Mouse (Mus musculus) neural tube, embryonic 15.5 days (tissue): ENCODE measurements at regions not wholly inside any gene's neighbourhood (a gene's known extent, or its start where the extent isn't known, plus 50 kb on each side); places are given as distances from the start of the nearest gene placed in this dataset.
"Not testable (repeated sequence)": the region's sequence is repeated elsewhere in the genome, so short reads cannot be mapped to it uniquely, and the experiment has no call there.

Source experiments
- ATAC-seq: fragments of 200-750 bp; cut with Nextera tagmentation; 2 replicates; pipeline ENCODE4 v1.8.0; 2017; ENCODE audit warnings: mild to moderate bottlenecking, moderate TSS enrichment, moderate library complexity; ENCODE audit not compliant: low FRiP score
- H3K27ac ChIP-seq: fragments of 300-500 bp; sonication (generic); replicated peaks from 2 replicates; pipeline ENCODE4 v1.5.1; 2015; ENCODE audit warnings: mild to moderate bottlenecking, inconsistent platforms
- H3K27me3 ChIP-seq: fragments of 300-500 bp; sonication (generic); replicated peaks from 2 replicates; pipeline ENCODE4 v1.6.1; 2015; ENCODE audit warnings: inconsistent platforms
- H3K36me3 ChIP-seq: fragments of 300-500 bp; sonication (generic); 2 replicates; pipeline ENCODE4 v1.6.1; 2015; ENCODE audit warnings: inconsistent platforms
- H3K4me1 ChIP-seq: fragments of 300-500 bp; sonication (generic); 2 replicates; pipeline ENCODE4 v1.6.1; 2015; ENCODE audit warnings: inconsistent platforms
- H3K4me2 ChIP-seq: fragments of 300-500 bp; sonication (generic); 2 replicates; pipeline ENCODE4 v1.6.1; 2015; ENCODE audit warnings: inconsistent platforms, mild to moderate bottlenecking, moderate library complexity
- H3K4me3 ChIP-seq: fragments of 300-500 bp; sonication (generic); replicated peaks from 2 replicates; pipeline ENCODE4 v1.5.1; 2015; ENCODE audit warnings: mild to moderate bottlenecking, inconsistent platforms
- H3K9ac ChIP-seq: fragments of 300-500 bp; sonication (generic); replicated peaks from 2 replicates; pipeline ENCODE4 v1.6.1; 2015; ENCODE audit warnings: mild to moderate bottlenecking, inconsistent platforms
- H3K9me3 ChIP-seq: fragments of 300-500 bp; sonication (generic); replicated peaks from 2 replicates; pipeline ENCODE4 v1.6.1; 2016; ENCODE audit warnings: inconsistent platforms
- WGBS: fragments of 180-500 bp; shearing (Covaris S2); methylation state at CpG from one replicate; pipeline ENCODE4 v1.1.7; 2015; ENCODE audit warnings: mixed read lengths; 5-methylcytosine and 5-hydroxymethylcytosine counted together

DNA sequence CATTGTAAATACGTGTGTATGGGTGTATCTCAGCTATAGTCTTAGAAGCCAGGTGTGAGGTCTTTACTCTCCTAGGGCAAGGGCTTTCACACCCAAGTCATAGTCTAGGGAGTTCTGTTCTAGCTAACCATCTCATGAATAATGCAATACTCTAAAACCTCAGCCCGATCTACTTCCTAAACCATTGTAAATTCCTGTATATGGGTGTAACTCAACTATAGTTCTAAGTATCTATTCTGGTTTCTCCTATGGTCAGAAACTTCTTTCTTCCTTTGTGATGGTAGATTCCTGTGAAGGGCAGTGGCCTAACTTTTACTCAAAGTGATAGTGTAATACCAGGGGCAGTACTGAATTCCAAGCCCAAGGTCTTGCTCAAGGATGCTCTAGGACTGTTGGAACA is 58.7 kb upstream of the Srd5a3 start:
- H3K4me3 ChIP-seq, H3K4me2 ChIP-seq, ATAC-seq, H3K9ac ChIP-seq, H3K27me3 ChIP-seq, H3K9me3 ChIP-seq, H3K27ac ChIP-seq, H3K4me1 ChIP-seq, H3K36me3 ChIP-seq: not testable (repeated sequence)
- WGBS: 83% methylated on average over 2 of the region's 2 CpGs

DNA sequence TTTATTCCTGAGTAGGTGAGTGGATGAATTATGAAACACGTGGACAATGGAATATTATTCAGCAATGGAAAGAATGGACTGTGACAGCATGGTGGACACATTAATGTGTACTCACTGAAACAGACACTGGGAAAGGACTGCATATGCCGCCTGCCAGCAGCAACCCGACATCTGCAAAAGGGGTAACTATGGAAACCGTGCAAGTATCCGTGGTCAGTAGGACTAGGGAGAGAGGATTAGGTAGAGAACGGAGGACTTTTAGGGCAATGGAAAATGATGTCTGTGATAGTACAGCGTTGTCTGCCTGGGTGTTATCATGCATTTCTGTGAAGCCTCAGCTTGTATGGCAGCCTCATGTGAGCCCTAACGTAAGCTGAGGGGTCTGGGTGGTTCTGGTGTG is 59.6 kb upstream of the Srd5a3 start:
- Histone ChIP-seq H3K36me3 (no peaks in the 10 kb centered on the region), H3K4me2 (no peak overlapping the region), H3K27me3 (no peaks in the 10 kb centered on the region), H3K9me3 (no peaks in the 10 kb centered on the region), H3K4me3 (no peak overlapping the region), H3K27ac (no peak overlapping the region), H3K4me1 (peaks cover 3% of the 10 kb centered on the region; the same call in 1 of the 2 replicates), H3K9ac (no peak overlapping the region)
- no peak for ATAC-seq
- 56% methylated on average over 8 of the region's 8 CpGs for WGBS

DNA sequence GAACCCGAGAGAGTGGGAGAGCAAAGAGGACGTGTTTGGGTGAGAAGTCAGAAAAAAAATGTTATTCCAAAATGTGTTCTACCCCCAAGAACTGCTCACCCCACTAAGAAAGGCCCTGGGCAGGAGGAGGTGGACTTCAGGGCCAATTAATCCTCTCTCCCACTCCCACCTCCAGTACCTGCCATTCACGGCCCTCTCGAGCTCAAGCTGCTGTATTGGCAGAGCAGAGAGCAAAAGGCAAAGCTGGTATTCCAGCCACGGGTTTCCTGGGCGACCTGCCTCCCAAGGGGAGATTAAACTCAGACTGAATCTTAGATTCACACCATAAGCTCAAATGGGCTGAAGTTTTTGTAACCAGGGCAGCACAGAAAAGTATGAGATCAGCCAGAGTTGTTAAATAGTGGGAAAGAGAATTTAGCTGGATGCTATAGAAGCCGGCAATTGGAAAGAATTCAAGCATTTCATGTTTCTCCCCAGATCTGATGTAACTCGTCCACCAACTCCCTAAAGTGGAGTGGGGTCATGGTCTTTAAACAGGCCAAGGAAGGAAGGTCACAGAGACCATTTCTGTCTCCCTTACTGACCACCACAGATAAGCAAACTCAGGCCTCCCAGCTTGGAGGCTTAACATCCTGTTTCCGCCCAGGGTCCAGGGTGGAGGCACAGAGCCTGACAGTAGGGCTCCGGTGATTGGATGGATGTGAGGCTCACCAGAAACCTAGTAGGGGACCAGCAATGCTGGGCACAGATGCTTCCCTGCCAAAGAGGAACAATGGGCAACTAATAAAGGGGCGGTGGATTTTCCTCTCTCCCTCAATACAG is 60.7 kb upstream of the Srd5a3 start:
- no peak overlapping the region for H3K9ac ChIP-seq
- no peaks in the 10 kb centered on the region for H3K27me3 ChIP-seq
- no peak overlapping the region for H3K4me3 ChIP-seq
- H3K4me1 ChIP-seq: peaks cover 6% of the 10 kb centered on the region; the same call in 1 of the 2 replicates
- WGBS: 74% methylated on average over 11 of the region's 11 CpGs
- H3K9me3 ChIP-seq: no peaks in the 10 kb centered on the region
- peak overlapping the region; percentile 42 for H3K27ac ChIP-seq
- H3K36me3 ChIP-seq: no peaks in the 10 kb centered on the region
- ATAC-seq: no peak
- no peak overlapping the region for H3K4me2 ChIP-seq

DNA sequence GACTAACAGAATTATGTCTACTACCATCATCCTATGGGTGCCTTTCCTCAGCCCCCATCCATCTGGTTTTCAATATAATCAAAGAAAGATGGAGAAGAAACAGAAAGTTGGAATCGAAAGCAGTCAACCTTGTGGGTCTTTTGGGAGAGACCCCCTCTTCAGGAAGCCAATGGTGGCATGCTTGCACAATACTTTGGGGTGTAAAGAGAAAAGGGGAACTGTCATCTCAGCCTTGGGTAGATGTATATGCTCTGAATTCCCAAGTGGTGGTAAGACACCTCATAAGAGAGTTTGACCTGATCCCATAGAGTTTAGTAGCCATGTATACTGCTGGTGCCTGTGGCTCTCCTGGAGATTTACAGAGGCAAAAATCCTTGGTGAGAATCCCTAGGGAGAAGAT is 61.6 kb upstream of the Srd5a3 start:
- H3K4me3 ChIP-seq: no peak overlapping the region
- H3K9me3 ChIP-seq: no peaks in the 10 kb centered on the region
- H3K36me3 ChIP-seq: no peaks in the 10 kb centered on the region
- 97% methylated on average over 1 of the region's 1 CpGs for WGBS
- no peak for ATAC-seq
- H3K27ac ChIP-seq: no peak overlapping the region
- H3K9ac ChIP-seq: no peak overlapping the region
- H3K4me2 ChIP-seq: no peak overlapping the region
- H3K4me1 ChIP-seq: peaks cover 6% of the 10 kb centered on the region; the same call in 1 of the 2 replicates
- H3K27me3 ChIP-seq: no peaks in the 10 kb centered on the region

DNA sequence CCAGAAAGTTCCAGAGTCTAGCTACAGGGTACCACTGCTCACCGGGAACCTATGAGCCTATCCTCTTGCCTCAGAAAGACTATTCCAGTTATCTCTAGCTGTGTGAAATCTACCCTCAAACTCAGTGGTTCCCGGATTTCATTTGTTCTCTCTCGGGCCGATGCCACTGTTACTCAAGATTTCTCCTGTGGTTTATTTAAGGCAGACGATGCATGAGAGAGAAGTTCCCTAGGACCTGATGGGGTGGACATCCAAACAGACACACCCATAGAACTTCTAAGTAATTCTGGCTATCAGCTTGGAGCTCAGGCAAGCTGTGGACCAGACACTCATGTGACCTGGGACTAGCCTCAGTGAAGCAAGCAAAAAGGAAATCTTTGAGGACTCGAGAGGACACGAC is 63.8 kb upstream of the Srd5a3 start:
- Histone ChIP-seq H3K36me3 (no peaks in the 10 kb centered on the region), H3K27me3 (no peaks in the 10 kb centered on the region), H3K9ac (no peak overlapping the region), H3K4me1 (peaks cover 6% of the 10 kb centered on the region; the same call in 1 of the 2 replicates), H3K4me3 (no peak overlapping the region), H3K4me2 (no peak overlapping the region), H3K9me3 (no peaks in the 10 kb centered on the region), H3K27ac (no peak overlapping the region)
- 92% methylated on average over 7 of the region's 7 CpGs for WGBS
- no peak for ATAC-seq

DNA sequence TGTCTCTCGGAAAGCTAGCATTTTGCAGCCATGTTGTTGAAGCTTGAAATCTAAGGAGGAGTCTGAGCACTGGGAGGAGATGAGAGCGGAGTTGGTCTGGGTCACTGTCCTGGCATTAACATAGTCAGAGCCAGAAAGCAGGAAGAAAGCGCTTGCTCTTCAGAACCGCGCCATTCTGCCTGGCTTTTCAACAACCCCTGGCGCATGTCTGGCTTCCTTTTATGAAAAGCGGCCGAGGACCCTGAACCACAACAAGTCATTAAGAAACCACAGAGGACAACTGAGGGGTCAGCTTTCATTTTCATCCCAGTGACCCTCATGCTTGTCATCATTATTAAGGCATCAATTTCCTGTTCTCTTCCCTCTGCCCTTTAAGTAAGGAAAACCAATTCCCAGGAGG is 64.7 kb upstream of the Srd5a3 start:
- Histone ChIP-seq H3K9ac (no peak overlapping the region), H3K4me2 (peak overlapping the region; percentile 38), H3K4me1 (peaks cover 6% of the 10 kb centered on the region; the same call in 1 of the 2 replicates), H3K27me3 (no peaks in the 10 kb centered on the region), H3K4me3 (no peak overlapping the region), H3K9me3 (no peaks in the 10 kb centered on the region), H3K27ac (no peak overlapping the region), H3K36me3 (no peaks in the 10 kb centered on the region)
- no peak for ATAC-seq
- 19% methylated on average over 8 of the region's 8 CpGs for WGBS

DNA sequence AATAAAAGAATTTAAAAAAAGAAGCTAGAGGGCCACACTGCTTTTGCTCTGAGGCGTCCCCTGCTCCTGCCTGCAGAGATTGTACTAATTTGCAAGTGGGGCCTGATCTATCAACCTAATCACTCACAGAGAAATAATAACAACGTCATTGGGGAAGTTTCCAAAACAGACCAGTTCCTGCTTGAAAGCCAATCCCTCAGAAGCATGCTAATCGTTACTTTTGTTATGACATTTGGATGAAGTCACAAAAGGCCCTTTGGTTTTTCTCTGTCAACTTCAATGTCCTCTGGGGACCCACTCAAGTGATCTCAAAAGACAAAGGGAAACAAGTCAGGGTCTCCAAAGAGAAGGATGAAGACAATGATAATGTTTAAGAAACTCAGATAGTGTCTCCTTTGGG is 72.2 kb upstream of the Srd5a3 start:
- Histone ChIP-seq H3K27ac (no peak overlapping the region), H3K4me1 (no peaks in the 10 kb centered on the region), H3K36me3 (no peaks in the 10 kb centered on the region), H3K4me3 (no peak overlapping the region), H3K9me3 (no peaks in the 10 kb centered on the region), H3K9ac (no peak overlapping the region), H3K4me2 (no peak overlapping the region), H3K27me3 (no peaks in the 10 kb centered on the region)
- 64% methylated on average over 3 of the region's 3 CpGs for WGBS
- ATAC-seq: no peak

DNA sequence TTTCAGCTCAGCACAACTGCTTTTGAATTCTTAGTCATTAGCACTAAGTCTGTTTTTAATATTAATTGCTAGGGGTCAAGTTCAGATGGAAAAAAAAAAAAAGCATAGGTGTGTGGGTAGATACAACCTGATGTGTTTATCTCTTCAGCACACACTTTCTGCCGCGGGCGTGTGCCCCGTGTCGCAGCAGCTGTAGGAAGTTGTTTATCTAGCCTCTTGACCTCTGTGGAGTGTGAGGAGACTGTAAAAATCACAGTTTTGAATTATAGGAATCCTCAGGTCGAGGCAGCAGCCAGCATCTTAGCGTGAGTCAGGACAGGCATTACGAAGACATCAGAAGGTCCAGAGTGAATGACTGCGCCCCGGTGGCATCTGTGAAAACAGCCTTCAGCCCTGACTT is 72.8 kb upstream of the Srd5a3 start:
- H3K4me2 ChIP-seq: no peak overlapping the region
- 72% methylated on average over 10 of the region's 10 CpGs for WGBS
- H3K27ac ChIP-seq: no peak overlapping the region
- no peak overlapping the region for H3K4me3 ChIP-seq
- H3K9ac ChIP-seq: no peak overlapping the region
- H3K36me3 ChIP-seq: no peaks in the 10 kb centered on the region
- no peak for ATAC-seq
- no peaks in the 10 kb centered on the region for H3K9me3 ChIP-seq
- H3K4me1 ChIP-seq: no peaks in the 10 kb centered on the region
- no peaks in the 10 kb centered on the region for H3K27me3 ChIP-seq

DNA sequence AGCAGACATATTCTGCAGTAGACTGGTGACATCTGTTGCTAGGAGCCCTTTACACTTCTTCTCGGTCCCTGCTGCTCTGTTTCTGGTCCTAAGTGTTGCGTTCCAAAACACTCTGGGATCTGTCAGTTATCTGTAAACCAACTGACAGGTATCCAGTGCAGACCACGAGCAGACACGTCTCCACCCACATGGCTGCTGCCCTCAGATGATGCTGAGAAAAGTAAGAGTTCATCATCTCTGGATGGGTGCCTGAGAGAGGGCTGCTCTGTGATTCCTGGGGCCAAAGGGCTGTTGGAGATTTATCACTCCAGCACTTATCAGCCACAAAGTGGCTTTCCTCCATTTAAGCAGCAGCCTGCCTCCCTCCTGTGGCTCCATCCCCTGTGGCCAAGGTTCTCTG is 74.3 kb upstream of the Srd5a3 start:
- WGBS: 76% methylated on average over 4 of the region's 4 CpGs
- Histone ChIP-seq H3K36me3 (no peaks in the 10 kb centered on the region), H3K27me3 (no peaks in the 10 kb centered on the region), H3K4me1 (no peaks in the 10 kb centered on the region), H3K27ac (no peak overlapping the region), H3K9me3 (no peaks in the 10 kb centered on the region), H3K4me2 (no peak overlapping the region), H3K4me3 (no peak overlapping the region), H3K9ac (no peak overlapping the region)
- ATAC-seq: no peak

DNA sequence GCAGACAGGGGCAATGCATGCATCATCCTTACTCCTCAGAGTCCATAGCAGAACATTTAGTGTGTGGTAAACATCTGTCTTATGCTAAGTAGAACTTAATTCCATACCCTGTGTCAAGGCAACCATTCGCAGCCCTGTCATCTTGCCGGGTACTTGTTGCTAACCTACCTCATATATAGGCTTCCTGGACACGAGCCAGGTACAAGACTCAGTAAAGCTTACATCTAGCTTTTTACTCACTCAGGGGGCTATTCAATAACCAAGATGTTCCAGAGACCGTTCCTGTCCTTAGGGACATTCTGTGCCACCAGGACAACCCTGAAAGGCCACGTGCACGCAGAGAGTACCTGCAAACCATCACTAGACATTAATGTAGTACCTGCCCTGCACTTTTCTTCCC is 74.8 kb upstream of the Srd5a3 start:
- no peak overlapping the region for H3K4me3 ChIP-seq
- H3K27ac ChIP-seq: no peak overlapping the region
- ATAC-seq: no peak
- no peaks in the 10 kb centered on the region for H3K4me1 ChIP-seq
- 69% methylated on average over 6 of the region's 6 CpGs for WGBS
- no peaks in the 10 kb centered on the region for H3K27me3 ChIP-seq
- no peaks in the 10 kb centered on the region for H3K9me3 ChIP-seq
- no peaks in the 10 kb centered on the region for H3K36me3 ChIP-seq
- H3K9ac ChIP-seq: no peak overlapping the region
- H3K4me2 ChIP-seq: no peak overlapping the region

DNA sequence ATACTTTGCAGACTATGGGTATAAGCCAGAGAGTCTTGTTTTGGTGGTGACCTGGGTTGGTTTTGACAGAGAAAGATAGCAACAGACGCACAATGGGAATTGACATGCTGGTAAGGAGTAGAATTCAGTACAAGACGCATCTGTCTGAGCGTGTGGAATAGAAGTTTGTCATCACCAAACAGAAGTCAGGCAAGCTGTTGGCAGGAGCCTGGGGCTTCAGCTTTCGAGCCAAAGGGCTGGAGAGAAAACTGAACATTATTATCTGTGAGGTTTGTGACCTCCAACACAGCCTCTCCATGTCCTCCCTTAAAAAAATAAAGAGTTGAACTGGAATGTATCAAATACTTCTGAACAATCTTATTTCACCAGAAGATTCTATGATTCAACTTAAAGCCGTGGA is 75.4 kb upstream of the Srd5a3 start:
- no peak for ATAC-seq
- Histone ChIP-seq H3K4me3 (no peak overlapping the region), H3K4me2 (no peak overlapping the region), H3K4me1 (no peaks in the 10 kb centered on the region), H3K9ac (no peak overlapping the region), H3K9me3 (no peaks in the 10 kb centered on the region), H3K27me3 (no peaks in the 10 kb centered on the region), H3K27ac (no peak overlapping the region), H3K36me3 (no peaks in the 10 kb centered on the region)
- 77% methylated on average over 5 of the region's 5 CpGs for WGBS

DNA sequence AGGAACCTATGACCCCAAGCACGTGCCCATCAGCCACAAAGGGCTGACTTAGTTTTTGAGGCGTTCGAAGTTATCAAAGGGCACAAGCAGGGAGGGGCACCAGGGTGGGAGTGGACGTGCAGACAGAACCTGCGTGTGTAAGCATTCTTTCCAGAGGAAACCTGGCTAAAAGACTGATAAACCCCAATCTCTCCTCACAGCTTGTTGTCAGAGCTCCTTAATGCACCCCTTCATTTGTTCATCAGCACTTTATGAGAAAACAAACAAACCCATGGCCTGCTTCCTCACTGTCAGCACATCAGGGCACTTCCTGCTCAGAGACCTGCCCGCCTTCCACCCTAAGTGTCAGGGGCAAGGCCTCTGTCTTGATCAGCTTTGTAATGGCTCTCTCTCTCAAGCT is 76.6 kb upstream of the Srd5a3 start:
- WGBS: 65% methylated on average over 6 of the region's 6 CpGs
- Histone ChIP-seq H3K9ac (no peak overlapping the region), H3K4me1 (no peaks in the 10 kb centered on the region), H3K4me3 (no peak overlapping the region), H3K36me3 (no peaks in the 10 kb centered on the region), H3K9me3 (no peaks in the 10 kb centered on the region), H3K27ac (no peak overlapping the region), H3K4me2 (no peak overlapping the region), H3K27me3 (no peaks in the 10 kb centered on the region)
- ATAC-seq: no peak
